Mouse (Mus musculus) adrenal gland (tissue): ENCODE data around the gene Bcan.

Experiments used
- intact Hi-C: fragments of 180-260 bp; cut with DNase I; formaldehyde crosslinking; loops from one replicate; pipeline ENCODE4 v1.15.1; 2025

The Bcan gene

DNA sequence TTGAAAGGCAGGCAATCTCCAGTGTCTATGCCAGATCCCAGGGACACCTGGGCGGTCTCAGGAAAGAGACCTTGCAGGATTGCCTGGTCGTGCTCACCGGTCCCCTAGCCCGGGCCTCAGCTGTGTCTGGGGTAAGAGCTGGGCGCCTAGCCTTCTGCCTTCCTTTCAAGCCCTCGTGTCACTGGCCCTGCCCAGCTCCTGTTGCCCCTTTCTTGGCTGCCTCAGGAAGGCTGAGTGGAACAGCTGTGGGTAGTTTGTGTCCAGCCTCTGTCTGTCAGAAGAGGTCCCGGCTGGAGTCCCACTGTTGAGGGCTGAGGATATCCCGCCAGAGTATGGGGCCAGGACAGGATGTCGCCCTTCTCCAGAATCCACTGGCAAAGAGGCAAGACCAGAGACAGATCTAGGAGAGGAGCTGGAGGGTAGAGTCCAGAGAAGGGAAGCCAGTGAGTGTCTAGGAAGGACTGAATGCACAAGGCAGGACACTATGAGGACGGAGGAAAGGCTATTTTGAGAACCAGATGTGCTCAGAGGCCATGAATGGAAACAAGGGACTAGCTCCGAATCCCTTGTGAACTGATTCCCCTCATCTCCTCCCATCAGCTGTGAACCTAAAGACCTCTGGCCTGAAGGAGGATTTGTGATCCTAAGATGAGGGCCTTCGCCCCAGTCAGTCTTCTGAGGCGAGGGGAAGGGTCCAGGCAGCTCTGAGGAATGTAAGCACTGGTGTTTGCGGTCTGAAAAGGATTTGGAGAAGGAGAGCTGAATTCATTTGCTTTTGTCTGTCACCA lies 26.2 kb downstream of the Bcan start:
- intact Hi-C loops: no loop called here

DNA sequence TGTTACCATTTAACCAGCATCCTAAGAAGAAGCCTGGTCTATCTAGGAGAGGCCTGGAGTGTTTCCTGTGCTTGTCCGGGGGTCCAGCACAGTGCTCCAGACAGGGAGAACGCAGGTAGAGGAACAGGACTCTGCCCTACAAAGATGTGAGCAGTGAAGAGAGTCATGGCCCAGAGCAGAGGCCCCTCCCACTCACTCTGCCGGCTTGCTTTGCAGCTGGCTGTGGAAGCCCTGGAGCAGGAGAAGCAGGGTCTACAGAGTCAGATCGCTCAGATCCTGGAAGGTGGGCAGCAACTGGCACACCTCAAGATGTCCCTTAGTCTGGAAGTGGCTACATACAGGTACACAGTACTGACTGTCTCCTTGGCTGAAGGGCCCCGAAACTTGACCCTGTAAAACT lies 27.3 kb downstream of the Bcan start:
- intact Hi-C loops: no loop called here

DNA sequence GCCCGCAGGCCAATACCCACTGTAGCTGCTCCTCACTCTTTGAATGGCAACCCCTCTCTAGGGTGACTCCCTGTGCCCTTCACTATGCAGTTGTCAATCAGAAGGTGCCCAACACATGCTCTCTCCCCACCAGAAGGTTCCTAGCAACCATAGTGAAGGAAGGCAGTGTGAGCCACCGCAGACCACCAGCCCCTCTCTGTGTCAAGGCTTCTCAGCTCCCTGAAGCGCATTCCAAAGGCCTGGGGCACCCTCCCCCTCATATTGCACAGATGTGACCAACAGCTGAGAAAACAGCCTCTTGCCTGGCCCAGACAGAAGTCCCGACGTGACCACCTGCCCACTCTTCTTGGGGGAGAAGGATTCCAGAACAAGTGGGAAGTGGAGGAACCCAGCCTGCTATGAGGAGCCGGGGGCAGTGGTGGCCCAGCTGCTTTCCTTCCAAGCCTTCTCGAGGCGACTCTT lies 27.8 kb downstream of the Bcan start:
- intact Hi-C loops: no loop called here

DNA sequence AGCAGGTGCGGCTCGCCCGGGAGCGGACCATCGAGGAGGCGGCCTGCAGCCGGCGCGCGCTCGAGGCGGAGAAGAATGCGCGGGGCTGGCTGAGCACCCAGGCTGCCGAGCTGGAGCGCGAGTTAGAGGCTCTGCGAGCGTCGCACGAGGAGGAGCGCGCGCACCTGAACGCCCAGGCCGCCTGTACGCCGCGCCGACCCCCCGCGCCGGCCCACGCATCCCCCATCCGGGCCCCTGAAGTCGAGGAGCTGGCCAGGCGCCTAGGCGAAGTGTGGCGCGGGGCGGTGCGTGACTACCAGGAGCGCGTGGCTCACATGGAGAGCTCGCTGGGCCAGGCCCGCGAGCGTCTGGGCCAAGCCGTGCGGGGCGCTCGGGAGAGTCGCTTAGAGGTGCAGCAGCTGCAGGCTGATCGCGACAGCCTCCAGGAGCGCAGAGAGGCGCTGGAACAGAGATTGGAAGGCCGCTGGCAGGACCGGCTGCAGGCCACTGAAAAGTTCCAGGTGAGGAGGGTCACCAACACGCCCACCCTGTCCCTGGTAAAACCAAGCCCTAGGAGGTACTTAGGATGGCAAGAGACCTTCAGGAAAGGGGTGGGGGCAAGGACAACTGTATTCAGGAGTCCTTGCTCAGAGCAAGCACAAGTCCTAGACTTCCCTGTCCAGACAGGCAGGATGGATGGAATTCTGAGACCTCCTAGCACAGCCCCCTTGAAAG lies 28.4 kb downstream of the Bcan start:
- intact Hi-C loops: no loop called here

DNA sequence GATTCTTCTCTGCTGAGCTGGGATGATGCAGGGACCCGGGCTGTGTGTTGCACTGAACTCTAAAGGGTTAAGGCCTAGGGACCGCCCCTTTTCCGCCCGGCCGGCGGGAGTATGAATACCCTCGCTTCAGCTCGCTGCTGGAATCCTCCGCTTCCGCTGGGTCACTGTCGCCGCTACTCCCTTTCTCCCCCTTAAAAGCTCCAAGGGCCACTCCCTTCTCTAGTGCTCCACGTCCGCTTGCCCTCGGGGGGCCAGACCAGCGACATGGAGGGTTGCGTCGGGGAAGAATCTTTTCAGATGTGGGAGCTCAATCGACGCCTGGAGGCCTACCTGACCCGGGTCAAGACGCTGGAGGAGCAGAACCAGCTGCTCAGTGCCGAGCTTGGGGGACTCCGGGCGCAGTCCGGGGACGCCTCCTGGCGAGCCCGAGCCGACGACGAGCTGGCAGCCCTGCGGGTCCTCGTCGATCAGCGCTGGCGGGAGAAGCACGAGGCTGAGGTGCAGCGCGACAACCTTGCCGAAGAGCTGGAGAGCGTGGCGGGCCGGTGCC lies 29.0 kb downstream of the Bcan start, which contains the start of gene Nes:
TSS of gene Nes (plus strand) at position 140 of the 550 bp plus-strand sequence.
- intact Hi-C loops: loop anchor here (1.0 kb wide), 1 partner anchor 16 kb away; no protein-coding TSS in a partner anchor

DNA sequence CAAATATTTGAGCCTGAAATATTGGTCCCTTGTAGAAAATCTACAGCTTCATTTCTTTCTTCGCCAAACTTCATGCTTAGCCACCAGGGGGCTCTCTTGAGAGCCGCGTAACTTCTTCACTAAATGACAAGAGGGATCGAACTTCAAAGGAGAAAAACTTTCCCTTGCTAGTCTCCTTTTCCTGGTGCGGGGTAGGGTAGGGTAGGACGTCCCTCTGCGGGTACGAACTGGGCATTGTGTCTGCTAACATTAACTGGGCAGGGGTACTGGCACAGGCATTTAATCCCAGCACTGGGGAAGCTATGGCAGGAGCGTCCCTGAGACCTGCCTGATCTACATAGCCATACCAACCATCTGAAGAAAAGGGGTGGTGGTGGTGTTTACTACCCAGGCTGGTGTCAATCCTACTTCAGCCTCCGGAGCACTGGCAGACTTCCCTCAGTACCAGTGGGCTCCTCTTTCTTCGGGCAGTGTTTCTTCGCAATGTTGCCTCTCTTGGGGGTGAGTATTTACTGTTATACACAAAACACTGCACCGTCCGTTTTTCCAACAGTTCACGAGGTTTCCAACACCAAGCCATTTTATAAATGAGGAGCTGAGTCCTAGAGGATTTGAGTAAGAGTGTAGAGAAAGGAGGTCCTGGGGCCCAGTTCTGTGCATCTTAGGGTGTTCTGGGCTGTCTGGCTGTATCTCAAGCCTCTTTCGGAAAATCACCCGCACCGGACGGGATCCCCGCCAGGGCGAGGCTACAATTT lies 29.7 kb downstream of the Bcan start:
- intact Hi-C loops: loop anchor here (1.0 kb wide), 1 partner anchor 17 kb away; no protein-coding TSS in a partner anchor

DNA sequence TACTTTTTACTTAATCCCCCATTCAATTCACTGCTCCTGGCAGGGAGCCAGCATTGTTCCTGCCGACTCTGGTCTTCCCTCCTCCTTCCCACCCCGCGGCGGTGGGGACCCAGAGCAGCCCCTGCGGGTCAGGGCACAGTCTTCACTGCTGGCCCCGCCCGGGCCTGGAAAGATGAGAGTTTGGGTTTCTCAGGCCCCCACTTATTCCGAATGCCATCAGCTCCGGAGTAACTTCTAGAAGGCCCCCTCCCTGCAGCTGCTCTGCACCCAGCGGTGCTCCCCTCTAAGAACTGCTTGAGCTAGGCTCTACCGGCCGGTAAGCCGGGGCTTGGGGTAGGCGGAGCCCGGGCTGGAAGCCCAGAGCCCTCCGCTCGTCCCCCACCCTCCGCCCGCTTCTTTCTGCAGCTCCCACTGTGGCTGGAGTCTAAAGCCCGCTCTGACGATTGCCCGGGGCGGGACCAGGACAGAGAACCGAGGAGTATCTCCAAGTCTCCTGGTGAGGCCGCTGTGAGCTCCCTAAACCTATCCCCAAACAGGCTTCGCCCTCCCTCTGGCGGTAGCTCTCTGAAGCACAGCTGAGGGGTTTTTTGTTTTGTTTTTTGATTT lies 39.3 kb downstream of the Bcan start:
- intact Hi-C loops: loop anchor here (2.0 kb wide), 1 partner anchor 22 kb away; no protein-coding TSS in a partner anchor

DNA sequence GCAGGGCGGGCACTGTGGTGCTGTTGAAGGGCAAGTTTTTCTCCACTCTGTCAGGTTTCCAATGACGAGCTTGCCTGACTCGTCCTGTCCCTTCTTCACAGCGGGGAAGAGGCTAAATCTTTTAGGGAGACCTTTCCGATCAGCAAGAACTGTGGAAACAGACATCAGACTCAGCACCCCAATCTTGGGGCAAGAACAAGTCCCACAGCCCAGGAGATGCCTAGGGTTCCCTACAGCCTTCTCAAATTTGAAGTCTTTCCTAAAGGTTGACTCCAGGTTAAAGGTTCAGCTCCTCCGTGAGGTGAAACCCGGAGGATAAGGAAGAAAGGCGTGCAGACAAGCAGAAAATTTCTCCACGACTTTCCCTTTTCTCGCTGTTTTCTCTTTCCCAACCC lies 39.8 kb downstream of the Bcan start:
- intact Hi-C loops: loop anchor here (2.0 kb wide), 1 partner anchor 21 kb away; no protein-coding TSS in a partner anchor

DNA sequence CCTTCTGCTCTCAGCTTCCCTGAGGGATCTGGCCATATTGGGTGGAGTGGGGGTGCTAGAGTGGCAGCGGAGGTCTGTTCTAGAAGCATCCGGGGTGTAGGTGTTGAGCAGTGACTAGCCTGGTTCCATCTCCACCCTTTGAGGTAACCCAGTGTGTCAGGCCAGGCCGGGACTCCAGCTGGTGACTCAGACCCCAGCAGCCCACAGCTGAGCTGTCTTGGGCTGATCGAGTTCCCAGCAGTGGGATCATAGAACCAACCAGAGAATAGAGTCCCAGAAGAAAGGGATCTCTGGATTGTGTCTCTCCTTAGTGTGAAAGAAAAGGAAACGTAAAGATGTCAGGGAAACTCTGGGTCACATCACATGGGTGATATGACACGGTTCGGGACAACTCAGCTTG lies 40.7 kb downstream of the Bcan start:
- intact Hi-C loops: no loop called here

DNA sequence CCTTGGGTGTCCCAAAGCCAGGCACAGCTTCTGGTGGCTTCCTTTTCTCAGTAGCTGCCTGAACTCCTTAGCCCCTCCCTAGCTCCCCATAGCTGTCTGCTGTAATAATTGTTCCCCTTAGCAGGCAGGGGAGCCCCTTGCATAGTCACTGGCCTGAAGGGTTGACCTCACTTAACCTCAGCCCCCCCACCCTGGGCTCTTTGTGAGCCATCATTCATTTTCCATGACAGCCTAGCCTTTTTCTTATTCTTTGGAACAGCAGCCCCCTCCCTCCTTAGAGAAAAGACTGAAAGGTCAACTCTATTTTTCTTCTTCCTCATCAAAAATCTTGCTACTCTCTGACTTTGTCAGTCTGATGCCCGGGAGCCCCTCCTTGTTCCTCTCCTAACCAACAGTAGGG lies 41.1 kb downstream of the Bcan start:
- intact Hi-C loops: no loop called here

DNA sequence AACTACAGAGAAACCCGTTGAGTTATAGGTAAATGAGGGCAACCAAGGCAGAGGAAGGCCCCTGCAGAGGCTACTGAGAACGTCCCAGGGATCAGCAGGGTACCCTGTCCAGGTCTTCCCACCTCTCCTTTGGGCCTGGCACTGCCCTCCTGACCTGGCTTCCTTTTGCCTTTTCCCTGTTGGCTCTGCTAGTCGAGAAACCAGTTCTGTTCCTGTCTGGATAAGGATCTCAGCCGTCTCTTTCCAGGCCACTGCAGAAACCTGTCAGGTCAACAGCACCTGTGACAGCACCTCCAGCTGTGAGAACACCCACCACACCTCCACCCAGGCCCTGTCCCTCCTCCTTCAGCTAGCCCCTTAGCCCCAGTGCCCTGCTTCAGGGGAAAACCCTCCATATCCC lies 41.6 kb downstream of the Bcan start:
- intact Hi-C loops: no loop called here

DNA sequence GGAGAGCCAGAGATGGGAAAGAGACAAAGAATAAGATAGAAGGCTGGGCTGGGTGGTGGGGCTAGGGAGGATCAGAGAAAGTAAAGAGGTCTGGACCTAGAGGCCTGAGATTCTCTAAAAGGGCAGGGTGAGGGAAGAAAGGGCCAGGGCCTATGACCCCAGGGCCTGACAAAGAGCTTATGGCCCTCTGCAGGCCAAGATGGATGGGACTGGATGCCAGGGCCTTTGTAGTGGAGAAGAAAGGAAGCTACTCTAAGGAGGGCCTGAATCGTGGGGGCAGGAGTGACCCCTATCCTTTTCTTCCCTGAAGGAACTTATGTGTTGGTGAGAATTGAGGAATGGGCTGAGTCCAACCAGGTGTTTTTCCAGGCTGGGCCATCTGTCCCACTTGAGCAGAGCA lies 42.0 kb downstream of the Bcan start:
- intact Hi-C loops: no loop called here

DNA sequence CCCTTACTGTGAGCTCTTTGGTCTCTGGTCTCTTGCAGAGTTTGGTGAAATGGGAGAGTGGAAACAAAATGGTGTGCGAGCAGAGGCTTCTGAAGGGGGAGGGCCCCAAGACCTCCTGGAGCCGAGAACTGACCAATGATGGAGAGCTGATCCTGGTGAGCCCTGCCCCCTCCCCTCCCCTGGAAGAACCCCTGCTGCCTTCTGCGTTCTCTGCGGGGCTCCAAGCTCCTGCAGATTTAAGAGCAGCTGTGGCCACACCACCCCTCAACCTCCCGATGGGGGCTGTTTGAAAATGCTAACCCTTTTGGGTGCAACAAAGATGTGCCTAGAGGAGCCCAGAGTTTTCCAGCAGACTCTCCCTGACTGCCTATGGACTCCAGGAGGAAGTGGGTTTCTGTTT lies 47.6 kb downstream of the Bcan start:
- intact Hi-C loops: no loop called here

DNA sequence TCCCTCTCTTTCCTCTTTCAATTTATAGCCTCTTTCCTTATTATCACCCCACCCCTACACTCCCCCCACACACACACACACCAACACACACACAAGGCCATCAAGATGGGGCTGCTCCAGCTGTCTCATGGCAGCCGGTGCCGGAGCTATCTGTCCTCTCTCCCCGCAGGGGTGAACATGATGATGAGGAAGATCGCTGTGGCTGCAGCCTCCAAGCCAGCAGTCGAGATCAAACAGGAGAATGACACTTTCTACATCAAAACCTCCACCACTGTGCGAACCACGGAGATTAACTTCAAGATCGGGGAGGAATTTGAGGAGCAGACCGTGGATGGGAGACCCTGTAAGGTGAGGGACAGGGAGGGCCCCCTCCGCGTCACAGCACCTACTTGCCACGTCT lies 48.1 kb downstream of the Bcan start:
- intact Hi-C loops: no loop called here

DNA sequence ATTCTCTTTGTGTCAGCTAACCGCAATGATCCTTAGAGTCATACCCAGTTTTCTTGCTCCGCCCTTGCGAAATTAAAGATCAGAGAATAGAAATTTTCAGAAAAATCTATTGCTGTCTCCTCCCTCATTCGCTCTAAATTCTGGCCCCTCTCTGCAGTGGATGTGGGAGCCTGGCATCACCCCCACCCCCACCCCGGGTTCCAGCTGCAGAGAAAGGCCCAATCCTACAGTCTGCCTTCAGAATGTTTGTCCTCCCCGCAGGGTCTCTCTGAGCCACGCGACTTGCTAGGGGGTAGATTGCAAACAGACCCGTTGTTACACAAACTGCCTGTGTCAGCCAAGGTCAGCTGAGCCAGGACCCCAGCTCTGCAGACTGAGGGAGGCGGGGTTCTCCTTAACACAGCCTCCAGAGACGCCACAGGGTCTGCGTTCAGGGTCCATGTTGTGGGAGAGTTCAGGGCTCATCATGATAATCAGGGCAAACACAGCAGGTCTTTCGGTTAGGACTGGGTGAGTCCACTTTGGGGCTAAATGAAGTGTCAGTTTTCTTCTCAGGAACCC lies 50.0 kb downstream of the Bcan start:
- intact Hi-C loops: no loop called here

DNA sequence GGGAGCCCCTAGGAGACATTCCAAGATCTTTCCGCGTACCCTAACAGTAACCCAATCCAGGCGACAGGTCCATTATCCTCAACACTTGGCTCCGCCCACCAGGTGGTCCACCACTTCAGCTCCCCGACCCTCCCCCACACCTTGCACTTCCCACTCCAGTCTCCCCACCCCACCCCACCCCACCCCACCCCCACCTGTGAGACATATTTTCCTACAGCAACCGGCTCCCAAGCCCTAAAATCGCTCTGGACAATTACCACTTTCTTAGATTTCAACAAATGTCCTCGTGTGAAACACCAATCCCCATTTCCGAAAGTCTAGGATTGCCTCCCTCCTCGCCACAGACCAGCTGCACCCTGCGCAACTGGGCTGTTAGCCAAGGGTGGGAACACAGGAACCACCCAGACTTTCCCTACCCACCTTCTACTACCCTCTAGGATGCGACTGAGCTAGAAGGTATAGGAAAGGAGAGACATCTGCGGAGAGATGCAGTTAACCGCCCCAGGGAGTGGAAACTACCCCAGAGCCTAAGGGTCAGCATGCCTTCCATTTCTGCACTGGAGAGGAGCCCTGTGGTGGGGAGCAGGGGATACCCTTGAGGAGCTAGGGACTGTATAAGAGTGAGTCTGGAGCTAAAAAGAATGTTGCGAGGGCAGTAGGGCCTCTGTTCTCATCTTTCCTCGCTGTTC lies 50.6 kb downstream of the Bcan start:
- intact Hi-C loops: no loop called here

DNA sequence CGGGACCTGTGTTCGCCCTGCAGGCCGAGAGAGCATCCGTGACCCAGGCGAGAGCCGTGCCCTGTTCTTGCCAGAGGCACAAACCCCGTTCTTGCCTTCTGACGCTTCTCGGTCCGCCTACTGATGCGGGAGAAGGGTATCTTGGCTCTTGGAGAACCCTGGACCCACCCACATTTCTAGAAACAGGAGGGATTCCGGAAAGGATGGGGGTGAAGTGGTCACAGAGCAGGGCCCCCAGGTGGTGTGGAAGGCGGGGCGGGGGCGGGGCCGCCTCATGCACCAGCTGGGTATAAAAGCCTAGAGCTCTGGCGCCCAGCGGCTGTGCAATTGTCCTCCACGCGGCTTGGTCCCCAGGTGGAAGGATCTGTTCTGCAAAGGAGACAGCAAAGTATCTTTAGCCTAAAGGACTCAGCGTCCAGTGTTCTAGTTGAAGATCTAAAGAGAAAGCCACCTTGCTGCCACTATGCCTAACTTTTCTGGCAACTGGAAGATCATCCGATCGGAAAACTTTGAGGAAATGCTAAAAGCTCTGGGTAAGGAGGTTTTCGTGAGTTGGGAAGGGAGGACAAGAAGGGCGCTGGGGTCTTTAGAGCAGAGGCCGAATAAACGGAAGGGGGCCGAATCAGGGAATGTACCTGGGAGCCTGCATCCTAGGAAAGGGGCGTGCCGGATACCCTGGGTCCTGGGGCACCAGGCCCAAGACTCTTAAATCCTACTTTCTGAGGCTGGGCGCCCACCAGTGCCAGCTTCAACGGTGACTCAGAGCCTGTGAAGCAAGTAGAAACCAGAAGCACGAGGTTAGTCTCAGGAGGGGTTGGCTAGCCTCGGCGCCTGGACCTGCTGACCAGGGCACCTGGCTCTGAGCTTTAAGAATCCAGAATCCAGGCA lies 51.4 kb downstream of the Bcan start, which contains the start of gene Crabp2:
TSS of gene Crabp2 (plus strand) at position 289 of the 888 bp plus-strand sequence.
- intact Hi-C loops: no loop called here

DNA sequence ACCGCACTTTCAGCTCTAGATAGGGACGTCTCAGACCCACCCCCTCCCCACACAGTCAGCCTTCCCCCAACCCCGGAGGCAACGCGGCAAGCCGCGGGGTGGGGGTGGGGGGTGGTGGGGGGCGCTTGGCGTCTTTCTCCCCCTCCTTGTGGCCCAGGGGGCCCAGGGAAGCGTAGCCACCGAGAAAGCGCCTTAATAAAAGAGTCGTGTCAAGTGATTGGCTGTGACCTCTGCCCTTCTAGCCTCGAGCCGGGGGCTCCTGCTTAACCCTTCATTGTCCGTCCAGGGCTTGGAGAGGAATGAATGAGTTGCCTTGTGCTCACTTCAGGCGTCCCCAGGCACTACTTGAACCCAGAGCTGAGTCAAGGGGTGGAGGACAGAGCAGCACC lies 52.2 kb downstream of the Bcan start:
- intact Hi-C loops: no loop called here
